Mouse (Mus musculus) right cerebral cortex, postnatal 14 days (tissue): ENCODE measurements at regions not wholly inside any gene's neighbourhood (a gene's known extent, or its start where the extent isn't known, plus 50 kb on each side); places are given as distances from the start of the nearest gene placed in this dataset.

Experiments used
- DNase-seq: peaks from one replicate; pipeline ENCODE4 v3.0.0; 2022

GRCm38 (mm10) chr10:67727580-67727979 lies 178.8 kb upstream of the Ado start:
- no peak for DNase-seq

GRCm38 (mm10) chr10:67726796-67727195 lies 178.0 kb upstream of the Ado start:
- DNase-seq: no peak

GRCm38 (mm10) chr10:67726351-67726750 lies 177.6 kb upstream of the Ado start:
- no peak for DNase-seq

- DNase-seq: peak; percentile 25
Measured at GRCm38 (mm10) chr10:67721787-67722186, 173.0 kb upstream of the Ado start.

- peak; percentile 59 for DNase-seq
Measured at GRCm38 (mm10) chr10:67717506-67717905, 168.8 kb upstream of the Ado start.

- DNase-seq: no peak
Measured at GRCm38 (mm10) chr10:67715046-67715445, 166.3 kb upstream of the Ado start.

- no peak for DNase-seq
Measured at GRCm38 (mm10) chr10:67713098-67713497, 164.3 kb upstream of the Ado start.

GRCm38 (mm10) chr10:67712665-67713064 lies 163.9 kb upstream of the Ado start:
- DNase-seq: no peak

GRCm38 (mm10) chr10:67711961-67712360 lies 163.2 kb upstream of the Ado start:
- no peak for DNase-seq

GRCm38 (mm10) chr10:67706436-67706835 lies 157.7 kb upstream of the Ado start:
- no peak for DNase-seq

- DNase-seq: no peak
Measured at GRCm38 (mm10) chr10:67702783-67703455, 154.2 kb upstream of the Ado start.

- DNase-seq: no peak
Measured at GRCm38 (mm10) chr10:67697401-67698195, 148.8 kb upstream of the Ado start.

GRCm38 (mm10) chr10:67695891-67696853 lies 147.4 kb upstream of the Ado start:
- DNase-seq: no peak

- no peak for DNase-seq
Measured at GRCm38 (mm10) chr10:67694751-67695150, 146.0 kb upstream of the Ado start.

- no peak for DNase-seq
Measured at GRCm38 (mm10) chr10:67693586-67693985, 144.8 kb upstream of the Ado start.

GRCm38 (mm10) chr10:67689944-67690670 lies 141.4 kb upstream of the Ado start:
- DNase-seq: no peak

GRCm38 (mm10) chr10:67679382-67679781 lies 130.6 kb upstream of the Ado start:
- DNase-seq: no peak

GRCm38 (mm10) chr10:67673450-67673849 lies 124.7 kb upstream of the Ado start:
- DNase-seq: no peak

GRCm38 (mm10) chr10:67672281-67672680 lies 123.5 kb upstream of the Ado start:
- DNase-seq: no peak

- DNase-seq: no peak
Measured at GRCm38 (mm10) chr10:67669066-67669465, 120.3 kb upstream of the Ado start.

- no peak for DNase-seq
Measured at GRCm38 (mm10) chr10:67663028-67663427, 114.3 kb upstream of the Ado start.

GRCm38 (mm10) chr10:67661666-67662065 lies 112.9 kb upstream of the Ado start:
- DNase-seq: no peak
